Mouse (Mus musculus): ENCODE data around the gene Fam122a.

The Fam122a gene

DNA sequence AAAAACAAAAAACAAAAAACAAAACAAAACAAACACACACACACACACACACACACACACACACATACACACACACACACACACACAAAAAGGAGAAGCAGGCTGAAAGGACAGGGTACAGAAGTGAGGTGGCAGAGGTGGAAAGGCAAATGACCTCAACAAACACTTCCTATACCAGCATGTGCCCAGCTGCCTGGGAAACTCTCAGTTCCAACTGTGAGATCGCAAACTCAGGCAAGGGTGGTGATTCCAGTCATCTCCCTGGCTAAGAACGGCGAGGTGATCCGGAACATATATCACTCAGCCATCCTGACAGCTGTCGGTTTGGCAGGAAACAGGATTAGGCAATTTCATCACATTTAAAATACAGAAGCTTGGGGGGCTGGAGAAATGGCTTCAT lies 44.7 kb downstream of the Fam122a start:
- intact Hi-C loops (cut with DNase I), result no loop called here

DNA sequence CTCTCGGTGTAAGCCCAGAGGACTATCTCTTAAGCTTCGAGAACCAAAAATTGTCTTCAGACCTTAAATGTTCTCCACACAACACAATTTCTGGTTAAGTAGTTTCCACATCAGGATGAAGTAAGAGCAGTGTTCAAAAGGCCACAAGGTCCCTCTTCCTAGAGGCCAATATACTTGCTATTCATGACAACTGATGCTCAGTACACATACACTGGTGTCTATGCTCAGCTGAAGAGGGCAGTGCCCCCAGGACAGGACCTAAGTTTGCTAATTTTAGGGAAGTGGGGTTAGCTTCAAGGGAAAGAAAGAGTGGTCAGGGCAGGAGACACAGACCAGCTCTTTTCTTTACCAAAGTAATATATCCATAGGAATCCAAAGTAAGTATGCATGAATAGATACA lies 45.8 kb downstream of the Fam122a start:
- intact Hi-C loops (cut with DNase I), result no loop called here

DNA sequence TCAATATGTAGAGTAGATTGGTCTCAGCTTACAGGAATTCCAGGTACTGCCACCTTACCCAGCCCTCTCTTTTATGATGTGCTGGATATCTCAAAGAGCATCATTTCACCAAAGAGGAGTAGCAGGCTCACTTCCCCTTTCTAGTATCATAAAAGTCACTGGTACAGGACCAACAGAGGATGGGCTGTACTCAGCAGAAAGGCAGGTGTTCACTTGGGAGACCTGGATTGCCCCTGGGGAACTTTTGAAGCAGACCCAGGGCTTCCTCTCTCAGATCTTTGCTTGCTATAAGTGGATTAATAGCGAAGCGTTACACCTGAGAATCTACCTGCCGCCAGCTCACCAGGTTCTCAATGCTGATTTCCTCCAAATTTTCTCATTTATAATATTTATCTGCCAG lies 49.1 kb downstream of the Fam122a start:
- intact Hi-C loops (cut with DNase I), result no loop called here

DNA sequence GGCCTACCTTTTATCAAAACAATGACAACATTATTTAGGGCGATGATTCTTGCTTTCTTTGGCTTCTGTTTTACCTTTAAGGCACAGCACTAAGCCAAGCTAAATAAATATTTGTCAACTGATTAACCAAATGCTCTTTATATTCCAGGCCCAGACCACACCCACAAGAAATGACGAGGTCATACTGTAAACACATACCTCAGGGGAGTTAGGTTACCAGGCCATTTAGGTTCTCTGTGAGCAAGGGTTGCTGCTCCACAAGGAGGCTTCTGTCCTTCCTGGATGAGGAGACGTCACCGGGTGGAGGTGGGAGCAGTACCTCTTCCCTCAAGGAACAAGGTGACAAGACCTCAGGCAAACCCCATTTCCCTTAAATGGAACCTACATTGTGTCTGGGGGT lies 49.9 kb downstream of the Fam122a start:
- intact Hi-C loops (cut with DNase I), result no loop called here

DNA sequence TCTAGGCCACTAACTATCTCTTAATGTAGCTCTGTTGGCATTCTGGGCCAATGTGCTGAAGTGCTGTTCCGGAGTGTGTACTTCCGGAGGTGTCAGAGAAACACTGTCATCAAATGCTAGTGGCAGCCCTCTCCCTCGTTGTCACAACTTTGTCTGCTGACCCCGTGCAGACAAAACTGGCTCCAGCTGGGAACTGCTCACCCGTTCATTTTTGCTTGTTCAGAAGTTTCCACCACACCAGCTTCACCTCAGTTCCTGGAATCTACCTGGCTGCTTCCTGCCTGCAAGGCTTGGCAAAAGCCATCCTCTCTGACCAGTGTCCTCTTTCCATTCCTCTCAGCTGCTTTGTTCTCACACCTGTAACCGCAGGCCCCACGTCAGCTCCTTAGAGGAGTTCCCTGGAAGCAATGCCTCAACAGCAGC lies 50.4 kb downstream of the Fam122a start:
- intact Hi-C loops (cut with DNase I), result no loop called here

Data from adrenal gland (tissue).